In genomic region chr6:121274356-121274755, GRCm38 (mm10) we compare ENCODE assay signal across 8 mouse cellular contexts. TPM values are rescaled to one million over a fixed set of nuclear protein-coding genes. Genes with fewer than 3 reads are reported as not detected.
DNase-seq lines count a peak whose midpoint lies in the region; ATAC-seq and TF ChIP-seq lines count a peak whose summit lies in the region.

No protein-coding gene starts in this region.

- WGBS in small intestine, adult 2 months: 87% methylated on average over 3 of the region's 3 CpGs
- 84% methylated on average over 3 of the region's 3 CpGs for WGBS in forebrain, embryonic 11.5 days

- DNase-seq in cerebellum, adult 9-10 months: peak; percentile 20
- DNase-seq in cerebellum, adult 11-12 months: no peak
- DNase-seq in left cerebral cortex, postnatal 14 days (ENCODE audit: low spot score in 2 of 2): peak; percentile 35 to 48
- no peak for DNase-seq in left cerebral cortex, postnatal 10 days (ENCODE audit: extremely low spot score in 1 of 2, low spot score in 2 of 2)
- peak; percentile 17 for DNase-seq in layer of hippocampus, adult 9-10 months (ENCODE audit: low spot score)
- DNase-seq in forebrain, embryonic 11.5 days (ENCODE audit: low spot score): no peak

- H3K9me3 ChIP-seq in forebrain, embryonic 11.5 days (ENCODE audit: control insufficient read depth, low read length): no peaks in the 10 kb centered on the region

- H3K4me1 ChIP-seq in bone marrow macrophage, adult 2 months (ENCODE audit: control insufficient read depth, insufficient read depth, low read length): peaks cover 5% of the 10 kb centered on the region; the same call in 1 of the 2 replicates
- H3K4me1 ChIP-seq in small intestine, adult 2 months (ENCODE audit: control insufficient read depth, insufficient read depth, insufficient read length, low read length): no peaks in the 10 kb centered on the region; the same call in 1 of the 2 replicates
- no peaks in the 10 kb centered on the region for H3K4me1 ChIP-seq in forebrain, embryonic 11.5 days (replicated peaks; ENCODE audit: control insufficient read depth, insufficient read depth, low read length)

- no peaks in the 10 kb centered on the region for H3K36me3 ChIP-seq in small intestine, adult 2 months (ENCODE audit: control insufficient read depth, insufficient read depth, low read length)
- no peaks in the 10 kb centered on the region for H3K36me3 ChIP-seq in forebrain, embryonic 11.5 days (ENCODE audit: control insufficient read depth, insufficient read depth, low read length)

- no peak overlapping the region for H3K27ac ChIP-seq in bone marrow macrophage, adult 2 months (ENCODE audit: insufficient read depth, low read depth, low read length)
- no peak overlapping the region for H3K27ac ChIP-seq in small intestine, adult 2 months (ENCODE audit: insufficient read depth, low read depth, low read length)
- H3K27ac ChIP-seq in forebrain, embryonic 11.5 days (ENCODE audit: low read depth, low read length): no peak overlapping the region

- H3K4me2 ChIP-seq in forebrain, embryonic 11.5 days (ENCODE audit: low read depth, low read length, severe bottlenecking): no peak overlapping the region

- intact Hi-C loops in left cerebral cortex, postnatal 14 days (cut with DNase I): no loop called here
- intact Hi-C loops in left cerebral cortex, postnatal 10 days (cut with DNase I): loop anchor here (5.0 kb wide), 1 partner anchor 258 kb away; no protein-coding TSS in a partner anchor

- peak; percentile 27; the same call in 1 of the 2 replicates for TF ChIP-seq CTCF in bone marrow macrophage, adult 2 months (IDR thresholded peaks at IDR 0.05; ENCODE audit: low read depth, low read length)
- peak; percentile 26; the same call in 1 of the 2 replicates for TF ChIP-seq CTCF in small intestine, adult 2 months (IDR thresholded peaks at IDR 0.05; ENCODE audit: extremely low read depth, insufficient read length, insufficient replicate concordance, low read depth, low read length)

- H3K9ac ChIP-seq in forebrain, embryonic 11.5 days (ENCODE audit: low read length): no peak overlapping the region

- TF ChIP-seq POLR2A in bone marrow macrophage, adult 2 months (IDR thresholded peaks at IDR 0.05; ENCODE audit: borderline replicate concordance, low read depth, low read length): no peak
- TF ChIP-seq POLR2A in small intestine, adult 2 months (IDR thresholded peaks at IDR 0.05; ENCODE audit: low read depth, low read length): no peak

- no peak overlapping the region for H3K4me3 ChIP-seq in bone marrow macrophage, adult 2 months (ENCODE audit: insufficient read depth, low read length)
- no peak overlapping the region for H3K4me3 ChIP-seq in small intestine, adult 2 months (ENCODE audit: low read depth, low read length)
- no peak overlapping the region for H3K4me3 ChIP-seq in forebrain, embryonic 11.5 days (ENCODE audit: low read depth, low read length)

- no peak for ATAC-seq in forebrain, embryonic 11.5 days (replicated peaks; ENCODE audit: low FRiP score)

- no peaks in the 10 kb centered on the region; the same call in 1 of the 2 replicates for H3K27me3 ChIP-seq in small intestine, adult 2 months (ENCODE audit: control insufficient read depth, insufficient read depth, low read length)
- no peaks in the 10 kb centered on the region for H3K27me3 ChIP-seq in forebrain, embryonic 11.5 days (ENCODE audit: control insufficient read depth, insufficient read depth, low read length)

RNA-seq across cellular contexts. Expression of gene Slc6a13, which starts 25.7 kb away (rescaled TPM):
- 10 to 100 TPM; 19.9 to 21.4 TPM for total RNA-seq in left cerebral cortex, postnatal 14 days (2021)
- total RNA-seq in left cerebral cortex, postnatal 10 days (2021): 10 to 100 TPM; 14.5 to 17.8 TPM
- 1.1 and 1.3 TPM in 2 replicates for polyA plus RNA-seq in bone marrow macrophage, adult 2 months (2012; ENCODE audit: insufficient read depth, insufficient read length, missing spikeins)
- polyA plus RNA-seq in small intestine, adult 2 months (2012; rRNA removed): 0.20 and 0.22 TPM in 2 replicates
- 1.2 and 1.3 TPM in 2 replicates for polyA plus RNA-seq in forebrain, embryonic 11.5 days (2014; fragmentation: Nextera tagmentation; extraction: Ambion mirVana)

RNA-seq across cellular contexts. Expression of gene Usp18, which starts 28.6 kb away (rescaled TPM):
- not detected for total RNA-seq in left cerebral cortex, postnatal 14 days (2021)
- total RNA-seq in left cerebral cortex, postnatal 10 days (2021): under 1 TPM in 1 of 2 experiments, not detected in 1; 0.19 TPM
- 28.7 and 31.8 TPM in 2 replicates for polyA plus RNA-seq in bone marrow macrophage, adult 2 months (2012; ENCODE audit: insufficient read depth, insufficient read length, missing spikeins)
- polyA plus RNA-seq in small intestine, adult 2 months (2012; rRNA removed): 2.3 and 16.9 TPM in 2 replicates
- polyA plus RNA-seq in forebrain, embryonic 11.5 days (2014; fragmentation: Nextera tagmentation; extraction: Ambion mirVana): 1.2 and 1.3 TPM in 2 replicates

Comparison
In these comparisons a context has a peak if more than half of its experiments do, and no peak if none do; other contexts are left out.
1. DNase-seq: peak in cerebellum, adult 9-10 months (single experiment), left cerebral cortex, postnatal 14 days (2 of 2) and layer of hippocampus, adult 9-10 months (single experiment); none in cerebellum, adult 11-12 months (single experiment), left cerebral cortex, postnatal 10 days (0 of 2) and forebrain, embryonic 11.5 days (single experiment).